Mouse (Mus musculus) layer of hippocampus, adult 18-20 months (tissue): ENCODE results near the gene Il21. TPM values are rescaled to one million over a fixed set of nuclear protein-coding genes. Genes with fewer than 3 reads are reported as not detected.

Experiments
- DNase-seq, 2 experiments: peaks; one replicate each; pipeline ENCODE4 v3.0.0; 2022; ENCODE audit warnings: low spot score in 2 of 2
- microRNA-seq, 2 experiments: library from miRNA; unstranded; fragments of <30 nt; microRNA quantifications; one replicate each; pipeline ENCODE4 v1.2.0; 2021
- total RNA-seq, 2 experiments: library from RNA; stranded (reverse); gene quantifications; 2 replicates each; pipeline ENCODE4 v1.2.3; 2021

The Il21 gene
- total RNA-seq, 2 experiments from 2014 or later = 0.23 TPM; not detected in 1

- DNase-seq = no peak
These were observed 34.1 kb downstream of the Il21 start for GRCm38 (mm10) chr3:37198302-37198701.

- DNase-seq = no peak
These were observed 40.5 kb downstream of the Il21 start for GRCm38 (mm10) chr3:37191953-37192352.

GRCm38 (mm10) chr3:37185534-37185933, 46.9 kb downstream of the Il21 start:
- DNase-seq = no peak

GRCm38 (mm10) chr3:37182415-37183269, 49.8 kb downstream of the Il21 start:
- DNase-seq = peak; percentile 4 to 44

- no peak for DNase-seq
These were observed 51.4 kb downstream of the Il21 start for GRCm38 (mm10) chr3:37181041-37181440.

- no peak for DNase-seq
These were observed 52.2 kb downstream of the Il21 start for GRCm38 (mm10) chr3:37180039-37180743.

- DNase-seq = no peak
These were observed 53.0 kb downstream of the Il21 start for GRCm38 (mm10) chr3:37179472-37179871.

GRCm38 (mm10) chr3:37174711-37175572, 57.5 kb downstream of the Il21 start:
- DNase-seq = no peak

GRCm38 (mm10) chr3:37173285-37173684, 59.2 kb downstream of the Il21 start:
- DNase-seq = no peak

Small RNAs within 50 kb of the gene (microRNA-seq; reads per million reads assigned to microRNA genes)
- gene Gm24169 = 0 reads per million in 2 experiments

Other genes starting within 250 kb of the Il21 start
- not detected for gene Adad1, start 169.1 kb downstream of the Il21 start, total RNA-seq
- not detected for gene Il2, start 106.7 kb downstream of the Il21 start, total RNA-seq
- 1 to 10 TPM; 5.2 to 6.3 TPM for gene Bbs12, start 79.9 kb upstream of the Il21 start, total RNA-seq
- 10 to 100 TPM in 1 of 2 experiments, 1 to 10 TPM in 1; 9.0 to 13.3 TPM for gene Cetn4, start 80.1 kb upstream of the Il21 start, total RNA-seq
- 10 to 100 TPM in 1 of 2 experiments, 1 to 10 TPM in 1; 8.4 to 11.4 TPM for gene Fgf2, start 115.7 kb upstream of the Il21 start, total RNA-seq
- gene Spata5, start 187.3 kb upstream of the Il21 start, total RNA-seq = 10 to 100 TPM; 26.8 to 31.0 TPM
- 1 to 10 TPM; 4.7 to 7.1 TPM for gene Nudt6, start 187.6 kb upstream of the Il21 start, total RNA-seq